Mouse (Mus musculus) heart, adult 11 months (tissue): ENCODE data around the gene Retn.
A peak's percentile ranks its signal among the peaks of the same experiment; 100 is the strongest.

Source experiments
- DNase-seq: peaks from one replicate; pipeline ENCODE4 v3.0.0; 2022

Gene Retn

GRCm38 (mm10) chr8:3655526-3655925 lies at the start of gene Retn:
Gene Retn, plus strand, starts transcription at chr8:3655770.
- DNase-seq, result no peak

- peak; percentile 90 for DNase-seq
Measured at GRCm38 (mm10) chr8:3606593-3606992, 49.0 kb upstream of the Retn start.

GRCm38 (mm10) chr8:3607822-3608221 lies 47.7 kb upstream of the Retn start:
- no peak for DNase-seq

- peak; percentile 94 for DNase-seq
Measured at GRCm38 (mm10) chr8:3609046-3609815, 46.3 kb upstream of the Retn start.

GRCm38 (mm10) chr8:3609816-3610150 lies 45.8 kb upstream of the Retn start:
- DNase-seq, result no peak

GRCm38 (mm10) chr8:3621199-3621970 lies 34.2 kb upstream of the Retn start, which contains the start of the genes Xab2 and Pet100:
Gene Xab2, minus strand, starts transcription at chr8:3621316.
Gene Pet100, plus strand, starts transcription at chr8:3621548.
- peak; percentile 100 for DNase-seq

- DNase-seq, result no peak
Measured at GRCm38 (mm10) chr8:3622119-3622518, 33.5 kb upstream of the Retn start.

GRCm38 (mm10) chr8:3625445-3625844 lies 30.1 kb upstream of the Retn start, which contains the start of gene Pcp2:
Gene Pcp2, minus strand, starts transcription at chr8:3625545.
- DNase-seq, result no peak

GRCm38 (mm10) chr8:3626971-3627370 lies 28.6 kb upstream of the Retn start:
- no peak for DNase-seq

- no peak for DNase-seq
Measured at GRCm38 (mm10) chr8:3628014-3628413, 27.6 kb upstream of the Retn start.

- peak; percentile 94 for DNase-seq
Measured at GRCm38 (mm10) chr8:3630647-3631477, 24.7 kb upstream of the Retn start, which contains the start of gene Stxbp2. Gene Stxbp2, plus strand, starts transcription at chr8:3630955.

- peak; percentile 88 for DNase-seq
Measured at GRCm38 (mm10) chr8:3631478-3631875, 24.1 kb upstream of the Retn start.

GRCm38 (mm10) chr8:3645804-3646203 lies 9.8 kb upstream of the Retn start:
- peak; percentile 92 for DNase-seq

- DNase-seq, result no peak
Measured at GRCm38 (mm10) chr8:3646824-3647531, 8.6 kb upstream of the Retn start.

GRCm38 (mm10) chr8:3647561-3647960 lies 8.0 kb upstream of the Retn start:
- no peak for DNase-seq

- DNase-seq, result no peak
Measured at GRCm38 (mm10) chr8:3648268-3648667, 7.3 kb upstream of the Retn start.

- no peak for DNase-seq
Measured at GRCm38 (mm10) chr8:3648990-3649389, 6.6 kb upstream of the Retn start.

GRCm38 (mm10) chr8:3652845-3653244 lies 2.7 kb upstream of the Retn start:
- no peak for DNase-seq

- no peak for DNase-seq
Measured at GRCm38 (mm10) chr8:3654726-3655508, 653 bp upstream of the Retn start.

GRCm38 (mm10) chr8:3656725-3657381 lies 1.3 kb downstream of the Retn start:
- no peak for DNase-seq

GRCm38 (mm10) chr8:3660889-3661288 lies 5.3 kb downstream of the Retn start:
- no peak for DNase-seq
